Mouse (Mus musculus): Measurements from ENCODE around the gene Rbbp8nl.

Rbbp8nl gene

GRCm38 (mm10) chr2:180289440-180290108 is at the start of gene Rbbp8nl:
Gene Rbbp8nl (minus strand): TSS chr2:180289879.
- DNase-seq, result no peak

- DNase-seq, result peak; percentile 93
Measured at GRCm38 (mm10) chr2:180334551-180334986, 44.9 kb upstream of the Rbbp8nl start, which contains the start of gene Gata5. Gene Gata5 (minus strand): TSS chr2:180334699.

GRCm38 (mm10) chr2:180333778-180334550 is 44.3 kb upstream of the Rbbp8nl start:
- DNase-seq, result no peak

GRCm38 (mm10) chr2:180329466-180329865 is 39.8 kb upstream of the Rbbp8nl start:
- no peak for DNase-seq

GRCm38 (mm10) chr2:180322674-180323355 is 33.1 kb upstream of the Rbbp8nl start:
- no peak for DNase-seq

GRCm38 (mm10) chr2:180320216-180320615 is 30.5 kb upstream of the Rbbp8nl start:
- no peak for DNase-seq

GRCm38 (mm10) chr2:180317591-180317990 is 27.9 kb upstream of the Rbbp8nl start:
- DNase-seq, result no peak

GRCm38 (mm10) chr2:180314292-180314691 is 24.6 kb upstream of the Rbbp8nl start:
- no peak for DNase-seq

GRCm38 (mm10) chr2:180311147-180311546 is 21.5 kb upstream of the Rbbp8nl start:
- DNase-seq, result peak; percentile 96

GRCm38 (mm10) chr2:180307680-180308079 is 18.0 kb upstream of the Rbbp8nl start:
- DNase-seq, result no peak

GRCm38 (mm10) chr2:180306423-180307168 is 16.9 kb upstream of the Rbbp8nl start:
- DNase-seq, result peak; percentile 98

GRCm38 (mm10) chr2:180306009-180306408 is 16.3 kb upstream of the Rbbp8nl start:
- no peak for DNase-seq

GRCm38 (mm10) chr2:180305490-180305889 is 15.8 kb upstream of the Rbbp8nl start:
- DNase-seq, result no peak

GRCm38 (mm10) chr2:180304554-180304953 is 14.9 kb upstream of the Rbbp8nl start:
- DNase-seq, result no peak

- no peak for DNase-seq
Measured at GRCm38 (mm10) chr2:180303468-180303867, 13.8 kb upstream of the Rbbp8nl start.

GRCm38 (mm10) chr2:180302201-180302600 is 12.5 kb upstream of the Rbbp8nl start:
- no peak for DNase-seq

- DNase-seq, result no peak
Measured at GRCm38 (mm10) chr2:180300771-180301170, 11.1 kb upstream of the Rbbp8nl start.

- no peak for DNase-seq
Measured at GRCm38 (mm10) chr2:180300252-180300651, 10.6 kb upstream of the Rbbp8nl start.

GRCm38 (mm10) chr2:180292906-180293305 is 3.2 kb upstream of the Rbbp8nl start:
- DNase-seq, result no peak

GRCm38 (mm10) chr2:180292026-180292425 is 2.3 kb upstream of the Rbbp8nl start:
- DNase-seq, result no peak

- DNase-seq, result no peak
Measured at GRCm38 (mm10) chr2:180291566-180291965, 1.9 kb upstream of the Rbbp8nl start.

GRCm38 (mm10) chr2:180290503-180290902 is 824 bp upstream of the Rbbp8nl start:
- DNase-seq, result no peak

- DNase-seq, result no peak
Measured at GRCm38 (mm10) chr2:180288966-180289365, 713 bp downstream of the Rbbp8nl start.

All from heart, adult 11 months (tissue).